Mouse (Mus musculus): Measurements from ENCODE around the gene Cenpj. TPM values are rescaled to one million over a fixed set of nuclear protein-coding genes. Genes with fewer than 3 reads are reported as not detected.

Gene Cenpj
- polyA plus RNA-seq (2015; fragmentation: Nextera tagmentation; extraction: Ambion mirVana), result 1.4 and 2.3 TPM in 2 replicates

- Histone ChIP-seq H3K27ac (ENCODE audit: low read depth, low read length) (peak within 1 kb of the TSS; percentile 75), H3K4me2 (replicated peaks; ENCODE audit: low read depth) (peak within 1 kb of the TSS; percentile 73), H3K36me3 (ENCODE audit: control insufficient read depth, insufficient read depth) (peaks cover 3% of the 10 kb centered on the region; the same call in 1 of the 2 replicates), H3K4me3 (ENCODE audit: low read depth, low read length) (peak within 1 kb of the TSS; percentile 62), H3K4me1 (replicated peaks; ENCODE audit: control insufficient read depth, insufficient read depth, low read length) (no peaks in the 10 kb centered on the region), H3K27me3 (replicated peaks; ENCODE audit: control insufficient read depth, insufficient read depth, low read length) (no peaks in the 10 kb centered on the region), H3K9me3 (ENCODE audit: control insufficient read depth) (no peaks in the 10 kb centered on the region), H3K9ac (ENCODE audit: low read depth, low read length) (peak within 1 kb of the TSS; percentile 67)
- 0% methylated on average over 23 of the region's 24 CpGs for WGBS
- ATAC-seq, result peak; percentile 85
- peak; percentile 4; the same call in 1 of the 2 replicates for TF ChIP-seq CTCF (IDR thresholded peaks at IDR 0.05; ENCODE audit: low read depth)
These were observed at the start of gene Cenpj, which contains the start of gene Parp4 for GRCm38 (mm10) chr14:56575416-56575815. Cenpj (minus strand) TSS chr14:56575425. Parp4 (plus strand) TSS chr14:56575619.

- Histone ChIP-seq H3K4me1 (replicated peaks; ENCODE audit: control insufficient read depth, insufficient read depth, low read length) (no peaks in the 10 kb centered on the region), H3K4me2 (replicated peaks; ENCODE audit: low read depth) (no peak overlapping the region), H3K9ac (ENCODE audit: low read depth, low read length) (no peak overlapping the region), H3K27me3 (replicated peaks; ENCODE audit: control insufficient read depth, insufficient read depth, low read length) (no peaks in the 10 kb centered on the region), H3K9me3 (ENCODE audit: control insufficient read depth) (no peaks in the 10 kb centered on the region), H3K36me3 (ENCODE audit: control insufficient read depth, insufficient read depth) (peaks cover 73% of the 10 kb centered on the region), H3K4me3 (ENCODE audit: low read depth, low read length) (no peak overlapping the region), H3K27ac (ENCODE audit: low read depth, low read length) (no peak overlapping the region)
- no peak for ATAC-seq
- WGBS, result 88% methylated on average over 8 of the region's 8 CpGs
- no peak for TF ChIP-seq CTCF (IDR thresholded peaks at IDR 0.05; ENCODE audit: low read depth)
These were observed 45.2 kb upstream of the Cenpj start for GRCm38 (mm10) chr14:56620425-56620824.

- Histone ChIP-seq H3K4me2 (replicated peaks; ENCODE audit: low read depth) (no peak overlapping the region), H3K27me3 (replicated peaks; ENCODE audit: control insufficient read depth, insufficient read depth, low read length) (no peaks in the 10 kb centered on the region), H3K36me3 (ENCODE audit: control insufficient read depth, insufficient read depth) (peaks cover 70% of the 10 kb centered on the region), H3K4me3 (ENCODE audit: low read depth, low read length) (no peak overlapping the region), H3K9ac (ENCODE audit: low read depth, low read length) (no peak overlapping the region), H3K27ac (ENCODE audit: low read depth, low read length) (no peak overlapping the region), H3K9me3 (ENCODE audit: control insufficient read depth) (no peaks in the 10 kb centered on the region), H3K4me1 (replicated peaks; ENCODE audit: control insufficient read depth, insufficient read depth, low read length) (no peaks in the 10 kb centered on the region)
- no peak for ATAC-seq
- TF ChIP-seq CTCF (IDR thresholded peaks at IDR 0.05; ENCODE audit: low read depth), result no peak
- WGBS, result 83% methylated on average over 1 of the region's 1 CpGs
These were observed 42.2 kb upstream of the Cenpj start for GRCm38 (mm10) chr14:56617470-56617869.

GRCm38 (mm10) chr14:56613212-56613611 is 38.0 kb upstream of the Cenpj start:
- WGBS, result 77% methylated on average over 3 of the region's 3 CpGs
- H3K27me3 ChIP-seq (replicated peaks; ENCODE audit: control insufficient read depth, insufficient read depth, low read length), result no peaks in the 10 kb centered on the region
- no peak overlapping the region for H3K4me3 ChIP-seq (ENCODE audit: low read depth, low read length)
- no peaks in the 10 kb centered on the region for H3K4me1 ChIP-seq (replicated peaks; ENCODE audit: control insufficient read depth, insufficient read depth, low read length)
- no peaks in the 10 kb centered on the region for H3K9me3 ChIP-seq (ENCODE audit: control insufficient read depth)
- ATAC-seq, result no peak
- no peak overlapping the region for H3K4me2 ChIP-seq (replicated peaks; ENCODE audit: low read depth)
- H3K36me3 ChIP-seq (ENCODE audit: control insufficient read depth, insufficient read depth), result peaks cover 61% of the 10 kb centered on the region
- no peak overlapping the region for H3K27ac ChIP-seq (ENCODE audit: low read depth, low read length)
- H3K9ac ChIP-seq (ENCODE audit: low read depth, low read length), result no peak overlapping the region
- TF ChIP-seq CTCF (IDR thresholded peaks at IDR 0.05; ENCODE audit: low read depth), result no peak

GRCm38 (mm10) chr14:56605136-56605535 is 29.9 kb upstream of the Cenpj start:
- peak; percentile 90 for ATAC-seq
- TF ChIP-seq CTCF (IDR thresholded peaks at IDR 0.05; ENCODE audit: low read depth), result no peak
- 44% methylated on average over 4 of the region's 4 CpGs for WGBS
- H3K4me2 ChIP-seq (replicated peaks; ENCODE audit: low read depth), result no peak overlapping the region
- H3K27ac ChIP-seq (ENCODE audit: low read depth, low read length), result peak overlapping the region; percentile 74
- H3K9ac ChIP-seq (ENCODE audit: low read depth, low read length), result no peak overlapping the region
- peaks cover 41% of the 10 kb centered on the region for H3K36me3 ChIP-seq (ENCODE audit: control insufficient read depth, insufficient read depth)
- H3K4me1 ChIP-seq (replicated peaks; ENCODE audit: control insufficient read depth, insufficient read depth, low read length), result no peaks in the 10 kb centered on the region
- no peaks in the 10 kb centered on the region for H3K9me3 ChIP-seq (ENCODE audit: control insufficient read depth)
- H3K4me3 ChIP-seq (ENCODE audit: low read depth, low read length), result no peak overlapping the region
- no peaks in the 10 kb centered on the region for H3K27me3 ChIP-seq (replicated peaks; ENCODE audit: control insufficient read depth, insufficient read depth, low read length)

GRCm38 (mm10) chr14:56604438-56604837 is 29.2 kb upstream of the Cenpj start:
- Histone ChIP-seq H3K27me3 (replicated peaks; ENCODE audit: control insufficient read depth, insufficient read depth, low read length) (no peaks in the 10 kb centered on the region), H3K9me3 (ENCODE audit: control insufficient read depth) (no peaks in the 10 kb centered on the region), H3K4me3 (ENCODE audit: low read depth, low read length) (no peak overlapping the region), H3K27ac (ENCODE audit: low read depth, low read length) (peak overlapping the region; percentile 74; the same call in 1 of the 2 replicates), H3K4me1 (replicated peaks; ENCODE audit: control insufficient read depth, insufficient read depth, low read length) (no peaks in the 10 kb centered on the region), H3K4me2 (replicated peaks; ENCODE audit: low read depth) (no peak overlapping the region), H3K9ac (ENCODE audit: low read depth, low read length) (no peak overlapping the region), H3K36me3 (ENCODE audit: control insufficient read depth, insufficient read depth) (peaks cover 35% of the 10 kb centered on the region)
- peak; percentile 77 for ATAC-seq
- no peak for TF ChIP-seq CTCF (IDR thresholded peaks at IDR 0.05; ENCODE audit: low read depth)
- WGBS, result 72% methylated on average over 5 of the region's 5 CpGs

- TF ChIP-seq CTCF (IDR thresholded peaks at IDR 0.05; ENCODE audit: low read depth), result no peak
- no peak for ATAC-seq
- H3K36me3 ChIP-seq (ENCODE audit: control insufficient read depth, insufficient read depth), result peaks cover 35% of the 10 kb centered on the region
- H3K4me3 ChIP-seq (ENCODE audit: low read depth, low read length), result no peak overlapping the region
- no peaks in the 10 kb centered on the region for H3K9me3 ChIP-seq (ENCODE audit: control insufficient read depth)
- no peaks in the 10 kb centered on the region for H3K4me1 ChIP-seq (replicated peaks; ENCODE audit: control insufficient read depth, insufficient read depth, low read length)
- no peaks in the 10 kb centered on the region for H3K27me3 ChIP-seq (replicated peaks; ENCODE audit: control insufficient read depth, insufficient read depth, low read length)
- no peak overlapping the region for H3K4me2 ChIP-seq (replicated peaks; ENCODE audit: low read depth)
- 72% methylated on average over 9 of the region's 9 CpGs for WGBS
- no peak overlapping the region for H3K9ac ChIP-seq (ENCODE audit: low read depth, low read length)
- no peak overlapping the region for H3K27ac ChIP-seq (ENCODE audit: low read depth, low read length)
These were observed 26.8 kb upstream of the Cenpj start for GRCm38 (mm10) chr14:56602069-56602468.
